Mouse (Mus musculus) stomach, postnatal 0 days (tissue): ENCODE results near the gene Brms1. TPM values are rescaled to one million over a fixed set of nuclear protein-coding genes. Genes with fewer than 3 reads are reported as not detected.

ENCODE experiments used
- ATAC-seq: fragments of 200-750 bp; cut with Nextera tagmentation; 2 replicates; pipeline ENCODE4 v1.8.0; 2017; ENCODE audit not compliant: low FRiP score, low TSS enrichment
- DNase-seq: peaks from one replicate; pipeline ENCODE4 v3.0.0-alpha.2; 2016; ENCODE audit warnings: low spot score
- H3K27ac ChIP-seq: fragments of 300-500 bp; sonication (generic); replicated peaks from 2 replicates; pipeline ENCODE4 v1.5.1; 2014; ENCODE audit warnings: mild to moderate bottlenecking, control low read depth
- H3K27me3 ChIP-seq: fragments of 300-500 bp; sonication (generic); 2 replicates; pipeline ENCODE4 v1.6.1; 2014; ENCODE audit warnings: low read length; ENCODE audit not compliant: control insufficient read depth, insufficient read depth
- H3K36me3 ChIP-seq: fragments of 300-500 bp; sonication (generic); 2 replicates; pipeline ENCODE4 v1.6.1; 2014; ENCODE audit warnings: low read length, mixed read lengths; ENCODE audit not compliant: control insufficient read depth, insufficient read depth
- H3K4me1 ChIP-seq: fragments of 300-500 bp; sonication (generic); replicated peaks from 2 replicates; pipeline ENCODE4 v1.6.1; 2014; ENCODE audit warnings: antibody characterized with exemption; ENCODE audit not compliant: control insufficient read depth, insufficient read depth
- H3K4me2 ChIP-seq: fragments of 300-500 bp; sonication (generic); replicated peaks from 2 replicates; pipeline ENCODE4 v1.6.1; 2014; ENCODE audit warnings: low read depth, mild to moderate bottlenecking, control low read depth, moderate library complexity
- H3K4me3 ChIP-seq: fragments of 300-500 bp; sonication (generic); 2 replicates; pipeline ENCODE4 v1.5.1; 2014; ENCODE audit warnings: low read depth, low read length, control low read depth
- H3K9ac ChIP-seq: fragments of 300-500 bp; sonication (generic); 2 replicates; pipeline ENCODE4 v1.6.1; 2014; ENCODE audit warnings: mild to moderate bottlenecking, low read length, control low read depth, mixed read lengths
- H3K9me3 ChIP-seq: fragments of 300-500 bp; sonication (generic); 2 replicates; pipeline ENCODE4 v1.6.1; 2016; ENCODE audit warnings: low read length; ENCODE audit not compliant: control insufficient read depth
- CTCF ChIP-seq: IDR thresholded peaks from 2 replicates; pipeline ENCODE4 v1.5.1; 2016; ENCODE audit warnings: antibody characterized with exemption, low read depth, mild to moderate bottlenecking, moderate library complexity
- EP300 ChIP-seq: optimal IDR thresholded peaks from 2 replicates; pipeline ENCODE3; 2016; ENCODE audit warnings: antibody characterized with exemption
- WGBS: fragments of 180-500 bp; shearing (Covaris S2); extraction: QIAGEN DNeasy Blood & Tissue Kit; methylation state at CpG from one replicate; pipeline ENCODE4 v1.1.7; 2014; 5-methylcytosine and 5-hydroxymethylcytosine counted together
- polyA plus RNA-seq: library from polyadenylated mRNA; unstranded; fragments of >200 nt; fragmentation: Nextera tagmentation; extraction: Ambion mirVana; gene quantifications from 2 replicates; pipeline ENCODE4 v1.2.1, GENCODE M21; 2015

Gene Brms1
- polyA plus RNA-seq, 1 experiment from 2014 or later = 42.3 TPM

DNA sequence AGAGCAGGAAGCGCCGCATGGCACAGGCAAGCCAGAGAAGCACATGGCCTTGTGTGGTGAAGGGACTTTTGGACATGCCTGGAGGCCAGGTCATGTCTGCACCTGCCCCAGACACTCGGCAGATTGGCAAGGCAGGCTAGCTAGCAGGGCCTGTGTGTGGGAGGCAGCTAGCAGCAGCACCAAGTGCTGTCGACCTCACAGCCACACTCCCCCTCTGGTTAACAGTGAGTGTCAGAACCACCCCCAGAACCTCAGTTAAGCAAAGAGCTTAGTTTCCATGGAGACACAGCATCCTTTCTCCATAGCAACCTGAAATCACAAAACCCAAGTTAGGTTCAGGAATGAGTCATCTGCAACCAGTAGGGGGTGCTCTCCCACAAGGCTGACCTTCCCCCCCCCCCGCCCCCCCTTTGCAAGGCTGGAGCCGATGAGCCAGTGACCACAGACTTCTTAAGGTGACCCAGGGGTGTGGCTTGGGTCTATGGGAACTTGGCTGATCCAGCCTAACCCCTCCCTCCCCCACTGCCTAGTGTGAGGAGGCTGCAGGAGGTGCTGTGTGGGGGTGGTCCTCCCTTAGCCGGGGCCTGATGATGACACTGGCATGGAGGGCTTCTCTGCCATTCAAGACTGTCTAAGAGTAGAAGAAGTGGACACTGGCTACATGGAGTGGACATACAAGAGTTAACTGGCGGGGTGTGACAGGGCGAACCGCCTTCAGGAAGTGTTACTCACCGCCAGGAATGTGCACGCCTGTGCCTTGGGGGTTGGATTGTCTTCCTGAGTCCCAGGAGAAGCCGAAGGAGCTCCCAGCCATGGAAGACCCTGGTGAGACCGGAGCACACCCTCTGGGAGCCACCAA lies 9.1 kb downstream of the Brms1 start, which contains the start of gene Rin1:
Gene Rin1, plus strand, starts transcription at position 435 of the 859 bp plus-strand sequence.
- 18% methylated on average over 14 of the region's 14 CpGs for WGBS
- no peaks in the 10 kb centered on the region; the same call in 1 of the 2 replicates for H3K4me1 ChIP-seq
- peak within 1 kb of the TSS; percentile 49 for H3K9ac ChIP-seq
- peak within 1 kb of the TSS; percentile 35 for H3K4me3 ChIP-seq
- H3K36me3 ChIP-seq = peaks cover 6% of the 10 kb centered on the region
- peak; percentile 78 for ATAC-seq
- H3K4me2 ChIP-seq = peak within 1 kb of the TSS; percentile 63
- H3K27ac ChIP-seq = peak within 1 kb of the TSS; percentile 65
- H3K9me3 ChIP-seq = no peaks in the 10 kb centered on the region
- no peaks in the 10 kb centered on the region for H3K27me3 ChIP-seq
- TF ChIP-seq EP300 = no peak
- TF ChIP-seq CTCF = peak; percentile 74
- peak; percentile 85 for DNase-seq

GRCm38 (mm10) chr19:5051031-5051430 lies 9.9 kb downstream of the Brms1 start:
- peak overlapping the region; percentile 49 for H3K9ac ChIP-seq
- H3K9me3 ChIP-seq = no peaks in the 10 kb centered on the region
- DNase-seq (peak; percentile 61), ATAC-seq (peak; percentile 33)
- peak overlapping the region; percentile 35 for H3K4me3 ChIP-seq
- peak overlapping the region; percentile 63 for H3K4me2 ChIP-seq
- peaks cover 6% of the 10 kb centered on the region for H3K36me3 ChIP-seq
- TF ChIP-seq CTCF (no peak), EP300 (no peak)
- 5% methylated on average over 17 of the region's 17 CpGs for WGBS
- no peaks in the 10 kb centered on the region for H3K27me3 ChIP-seq
- no peaks in the 10 kb centered on the region; the same call in 1 of the 2 replicates for H3K4me1 ChIP-seq
- peak overlapping the region; percentile 65 for H3K27ac ChIP-seq

GRCm38 (mm10) chr19:5051515-5051914 lies 10.4 kb downstream of the Brms1 start:
- peak overlapping the region; percentile 35 for H3K4me3 ChIP-seq
- H3K27me3 ChIP-seq = no peaks in the 10 kb centered on the region
- H3K36me3 ChIP-seq = peaks cover 6% of the 10 kb centered on the region; the same call in 1 of the 2 replicates
- H3K9ac ChIP-seq = peak overlapping the region; percentile 49; the same call in 1 of the 2 replicates
- H3K27ac ChIP-seq = peak overlapping the region; percentile 65
- H3K4me1 ChIP-seq = no peaks in the 10 kb centered on the region; the same call in 1 of the 2 replicates
- H3K9me3 ChIP-seq = no peaks in the 10 kb centered on the region
- peak overlapping the region; percentile 63 for H3K4me2 ChIP-seq
- no peak for TF ChIP-seq CTCF
- TF ChIP-seq EP300 = no peak
- DNase-seq = no peak
- 34% methylated on average over 3 of the region's 3 CpGs for WGBS
- no peak for ATAC-seq

DNA sequence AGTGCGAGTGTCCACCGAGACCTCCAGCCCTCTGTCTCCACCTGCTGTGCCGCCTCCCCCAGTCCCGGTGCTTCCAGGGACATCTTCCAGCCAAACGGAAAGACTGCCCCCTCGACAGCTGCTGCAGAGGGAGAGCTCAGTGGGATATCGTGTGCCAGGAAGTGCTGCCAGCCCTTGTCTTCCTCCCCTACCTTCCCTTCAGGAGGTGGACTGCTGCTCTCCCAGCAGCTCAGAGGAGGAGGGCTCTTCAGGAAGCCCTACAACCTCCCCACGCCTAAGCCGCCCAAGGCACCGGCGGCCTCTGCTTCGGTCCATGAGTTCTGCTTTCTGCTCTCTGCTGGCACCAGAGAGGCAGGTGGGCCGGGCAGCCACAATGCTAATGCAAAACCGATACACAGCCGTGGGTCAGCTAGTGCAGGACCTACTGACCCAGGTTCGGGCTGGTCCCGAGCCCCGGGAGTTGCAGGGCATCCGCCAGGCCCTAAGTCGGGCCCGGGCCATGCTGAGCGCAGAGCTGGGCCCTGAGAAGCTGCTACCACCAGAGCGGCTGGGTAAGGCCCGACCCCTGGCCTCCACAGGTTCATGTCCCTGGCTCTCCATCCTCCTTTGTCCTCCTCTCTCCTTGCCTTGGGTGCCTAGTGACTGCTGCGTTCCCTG lies 11.1 kb downstream of the Brms1 start:
- 53% methylated on average over 25 of the region's 25 CpGs for WGBS
- Histone ChIP-seq H3K27ac (no peak overlapping the region), H3K4me1 (no peaks in the 10 kb centered on the region; the same call in 1 of the 2 replicates), H3K36me3 (peaks cover 3% of the 10 kb centered on the region; the same call in 1 of the 2 replicates), H3K4me3 (no peak overlapping the region), H3K27me3 (no peaks in the 10 kb centered on the region), H3K9me3 (no peaks in the 10 kb centered on the region), H3K4me2 (no peak overlapping the region), H3K9ac (no peak overlapping the region)
- ATAC-seq (no peak), DNase-seq (no peak)
- no peak for TF ChIP-seq CTCF
- no peak for TF ChIP-seq EP300

GRCm38 (mm10) chr19:5052853-5053252 lies 11.7 kb downstream of the Brms1 start:
- TF ChIP-seq EP300 (no peak), CTCF (no peak)
- Histone ChIP-seq H3K4me3 (no peak overlapping the region), H3K27me3 (no peaks in the 10 kb centered on the region), H3K27ac (no peak overlapping the region), H3K9ac (no peak overlapping the region), H3K36me3 (no peaks in the 10 kb centered on the region; the same call in 1 of the 2 replicates), H3K4me1 (no peaks in the 10 kb centered on the region; the same call in 1 of the 2 replicates), H3K9me3 (no peaks in the 10 kb centered on the region), H3K4me2 (no peak overlapping the region)
- DNase-seq (no peak), ATAC-seq (no peak)
- 71% methylated on average over 17 of the region's 17 CpGs for WGBS
